ENCODE assay signal across 26 mouse cellular contexts in genomic region chr12:87864048-87864447, GRCm38 (mm10). TPM values are rescaled to one million over a fixed set of nuclear protein-coding genes. Genes with fewer than 3 reads are reported as not detected.
DNase-seq lines count a peak whose midpoint lies in the region; ATAC-seq and TF ChIP-seq lines count a peak whose summit lies in the region.
"Not testable (repeated sequence)": the region's sequence is repeated elsewhere in the genome, so short reads cannot be mapped to it uniquely, and the experiment has no call there.
"Had no signal": no experiment of that assay in that cellular context is flagged by ENCODE, and none has a peak within 500 bp of the region (broad histone marks: within the 10 kb centered on the region; RNA-seq: fewer than 3 reads in every experiment).

No protein-coding gene starts in this region.

- H3K9me3 ChIP-seq in embryonic facial prominence, embryonic 15.5 days (replicated peaks); hindbrain, postnatal 0 days (ENCODE audit: low read length); kidney, embryonic 15.5 days (replicated peaks); liver, embryonic 11.5 days (ENCODE audit: control insufficient read depth, low read length); lung, embryonic 16.5 days (ENCODE audit: control insufficient read depth, low read length); midbrain, embryonic 11.5 days (ENCODE audit: control insufficient read depth, low read length): not testable (repeated sequence)
- H3K9me3 ChIP-seq in limb, embryonic 12.5 days, result peaks cover 14% of the 10 kb centered on the region

- not testable (repeated sequence) for TF ChIP-seq CTCF in hindbrain, postnatal 0 days (IDR thresholded peaks at IDR 0.05; ENCODE audit: low read depth)

- WGBS in embryonic facial prominence, embryonic 15.5 days, result 72% methylated on average over 2 of the region's 2 CpGs
- WGBS in hindbrain, postnatal 0 days, result 83% methylated on average over 2 of the region's 2 CpGs
- WGBS in kidney, embryonic 15.5 days, result 87% methylated on average over 2 of the region's 2 CpGs
- WGBS in limb, embryonic 12.5 days, result 89% methylated on average over 2 of the region's 2 CpGs
- 69% methylated on average over 2 of the region's 2 CpGs for WGBS in liver, embryonic 11.5 days
- WGBS in lung, embryonic 16.5 days, result 60% methylated on average over 2 of the region's 2 CpGs
- 85% methylated on average over 2 of the region's 2 CpGs for WGBS in midbrain, embryonic 11.5 days

- H3K4me2 ChIP-seq in embryonic facial prominence, embryonic 15.5 days (replicated peaks); hindbrain, postnatal 0 days (ENCODE audit: low read depth, low read length); kidney, embryonic 15.5 days; limb, embryonic 12.5 days; liver, embryonic 11.5 days; lung, embryonic 16.5 days (ENCODE audit: low read depth, low read length); midbrain, embryonic 11.5 days: not testable (repeated sequence)

- H3K9ac ChIP-seq in embryonic facial prominence, embryonic 15.5 days; hindbrain, postnatal 0 days (replicated peaks; ENCODE audit: low read length); kidney, embryonic 15.5 days; limb, embryonic 12.5 days (replicated peaks); liver, embryonic 11.5 days (ENCODE audit: low read depth, low read length); lung, embryonic 16.5 days (ENCODE audit: low read length); midbrain, embryonic 11.5 days (ENCODE audit: low read length): not testable (repeated sequence)

- H3K27me3 ChIP-seq in embryonic facial prominence, embryonic 15.5 days; hindbrain, postnatal 0 days (ENCODE audit: insufficient read depth, low read length); kidney, embryonic 15.5 days; limb, embryonic 12.5 days; liver, embryonic 11.5 days (replicated peaks; ENCODE audit: control insufficient read depth, insufficient read depth, low read length); lung, embryonic 16.5 days (ENCODE audit: control insufficient read depth, insufficient read depth, low read depth, low read length); midbrain, embryonic 11.5 days (ENCODE audit: control insufficient read depth, insufficient read depth, low read length): not testable (repeated sequence)

- H3K36me3 ChIP-seq in embryonic facial prominence, embryonic 15.5 days; hindbrain, postnatal 0 days (ENCODE audit: insufficient read depth, low read length); kidney, embryonic 15.5 days; limb, embryonic 12.5 days; liver, embryonic 11.5 days (ENCODE audit: control insufficient read depth, insufficient read depth, low read length); lung, embryonic 16.5 days (ENCODE audit: control insufficient read depth, insufficient read depth, low read length); midbrain, embryonic 11.5 days (ENCODE audit: control insufficient read depth, insufficient read depth, low read length): not testable (repeated sequence)

- ATAC-seq in embryonic facial prominence, embryonic 15.5 days (ENCODE audit: insufficient number of reproducible peaks, low FRiP score, low TSS enrichment, low read depth), result peak; percentile 56; the same call in 1 of the 2 replicates
- 0 out of 2 replicates have a peak, but pooled peaks have one; percentile 35 for ATAC-seq in hindbrain, postnatal 0 days
- ATAC-seq in kidney, embryonic 15.5 days (replicated peaks; ENCODE audit: low FRiP score), result peak; percentile 16; the same call in 1 of the 2 replicates
- ATAC-seq in limb, embryonic 12.5 days (ENCODE audit: insufficient number of reproducible peaks, insufficient read depth, low FRiP score, low TSS enrichment, low read depth), result 0 out of 2 replicates have a peak, but pooled peaks have one; percentile 44
- ATAC-seq in liver, embryonic 11.5 days (replicated peaks; ENCODE audit: low FRiP score), result 0 out of 2 replicates have a peak, but pooled peaks have one; percentile 16
- ATAC-seq in lung, embryonic 16.5 days (ENCODE audit: low read depth), result 0 out of 2 replicates have a peak, but pooled peaks have one; percentile 47
- ATAC-seq in midbrain, embryonic 11.5 days (ENCODE audit: low FRiP score), result peak; percentile 47; the same call in 1 of the 2 replicates

- H3K4me3 ChIP-seq in embryonic facial prominence, embryonic 15.5 days (replicated peaks); hindbrain, postnatal 0 days (ENCODE audit: low read length); kidney, embryonic 15.5 days (replicated peaks); limb, embryonic 12.5 days (replicated peaks); liver, embryonic 11.5 days (ENCODE audit: low read depth, low read length); lung, embryonic 16.5 days (ENCODE audit: low read length); midbrain, embryonic 11.5 days (ENCODE audit: low read depth, low read length): not testable (repeated sequence)

- H3K4me1 ChIP-seq in embryonic facial prominence, embryonic 15.5 days; hindbrain, postnatal 0 days (ENCODE audit: insufficient read depth, low read length); kidney, embryonic 15.5 days; limb, embryonic 12.5 days (replicated peaks); liver, embryonic 11.5 days (replicated peaks; ENCODE audit: control insufficient read depth, insufficient read depth, low read length); lung, embryonic 16.5 days (replicated peaks; ENCODE audit: control insufficient read depth, insufficient read depth, low read length); midbrain, embryonic 11.5 days (ENCODE audit: control insufficient read depth, insufficient read depth, low read length): not testable (repeated sequence)

- H3K27ac ChIP-seq in embryonic facial prominence, embryonic 15.5 days (replicated peaks); hindbrain, postnatal 0 days; kidney, embryonic 15.5 days; limb, embryonic 12.5 days; liver, embryonic 11.5 days (ENCODE audit: low read depth, low read length); lung, embryonic 16.5 days (ENCODE audit: low read length); midbrain, embryonic 11.5 days (ENCODE audit: low read depth, low read length): not testable (repeated sequence)

- DNase-seq in heart, adult 11 months, result peak; percentile 88
- DNase-seq in hindbrain, postnatal 0 days (ENCODE audit: low spot score); liver, embryonic 11.5 days (ENCODE audit: low spot score); midbrain, embryonic 11.5 days (ENCODE audit: low spot score, missing footprints): not testable (repeated sequence)

RNA-seq across cellular contexts. Expression of gene Gm2016, which starts 9.8 kb away (rescaled TPM):
- not detected in 2 replicates for polyA plus RNA-seq in embryonic facial prominence, embryonic 15.5 days (2015; fragmentation: Nextera tagmentation; extraction: Ambion mirVana)
- not detected in 2 replicates for total RNA-seq in hindbrain, postnatal 0 days (2014; rRNA removed)
- not detected in 2 replicates for polyA plus RNA-seq in hindbrain, postnatal 0 days (2015; fragmentation: Nextera tagmentation; extraction: Ambion mirVana)
- not detected in 2 replicates for polyA plus RNA-seq in kidney, embryonic 15.5 days (2015; fragmentation: Nextera tagmentation; extraction: Ambion mirVana)
- polyA plus RNA-seq in limb, embryonic 12.5 days (2016; fragmentation: Nextera tagmentation; extraction: Ambion mirVana), result not detected in 2 replicates
- polyA plus RNA-seq in liver, embryonic 11.5 days (2014; fragmentation: Nextera tagmentation; extraction: Ambion mirVana), result not detected in 2 replicates
- not detected in 2 replicates for polyA plus RNA-seq in lung, embryonic 16.5 days (2015; fragmentation: Nextera tagmentation; extraction: Ambion mirVana)
- not detected in 2 replicates for polyA plus RNA-seq in midbrain, embryonic 11.5 days (2014; fragmentation: Nextera tagmentation; extraction: Ambion mirVana)
- total RNA-seq: adrenal gland, adult 18-20 months; adrenal gland, adult 8-10 months; adrenal gland, postnatal 14 days; adrenal gland, postnatal 36 days; CH12.LX had no signal
- polyA plus RNA-seq: activated CD4-positive, CD25-positive, alpha-beta regulatory T cell, adult 4 months; CD4-positive, CD25-positive, alpha-beta regulatory T cell, adult 4 months; cerebellum, adult 2 months; cortical plate, adult 2 months; embryonic facial prominence, embryonic 10.5 days; embryonic facial prominence, embryonic 12.5 days; embryonic facial prominence, embryonic 14.5 days; erythroblast, embryonic 14.5 days; forebrain, embryonic 10.5 days; forebrain, embryonic 13.5 days; forebrain, embryonic 15.5 days had no signal

RNA-seq across cellular contexts. Expression of gene Gm2001, which starts 21.9 kb away (rescaled TPM):
- polyA plus RNA-seq in embryonic facial prominence, embryonic 15.5 days (2015; fragmentation: Nextera tagmentation; extraction: Ambion mirVana), result not detected in 2 replicates
- not detected in 2 replicates for total RNA-seq in hindbrain, postnatal 0 days (2014; rRNA removed)
- polyA plus RNA-seq in hindbrain, postnatal 0 days (2015; fragmentation: Nextera tagmentation; extraction: Ambion mirVana), result not detected in 2 replicates
- polyA plus RNA-seq in kidney, embryonic 15.5 days (2015; fragmentation: Nextera tagmentation; extraction: Ambion mirVana), result not detected in 2 replicates
- not detected in 2 replicates for polyA plus RNA-seq in limb, embryonic 12.5 days (2016; fragmentation: Nextera tagmentation; extraction: Ambion mirVana)
- not detected in 2 replicates for polyA plus RNA-seq in liver, embryonic 11.5 days (2014; fragmentation: Nextera tagmentation; extraction: Ambion mirVana)
- not detected in 2 replicates for polyA plus RNA-seq in lung, embryonic 16.5 days (2015; fragmentation: Nextera tagmentation; extraction: Ambion mirVana)
- not detected in 2 replicates for polyA plus RNA-seq in midbrain, embryonic 11.5 days (2014; fragmentation: Nextera tagmentation; extraction: Ambion mirVana)
- total RNA-seq: adrenal gland, adult 18-20 months; adrenal gland, adult 8-10 months; adrenal gland, postnatal 14 days; adrenal gland, postnatal 36 days; CH12.LX; G1E had no signal
- polyA plus RNA-seq: activated CD4-positive, CD25-positive, alpha-beta regulatory T cell, adult 4 months; CD4-positive, CD25-positive, alpha-beta regulatory T cell, adult 4 months; cerebellum, adult 2 months; cortical plate, adult 2 months; embryonic facial prominence, embryonic 10.5 days; embryonic facial prominence, embryonic 12.5 days; embryonic facial prominence, embryonic 14.5 days; erythroblast, embryonic 14.5 days; forebrain, embryonic 10.5 days; forebrain, embryonic 13.5 days; forebrain, embryonic 15.5 days; G1E; Patski had no signal

RNA-seq across cellular contexts. Expression of gene Gm2022, which starts 31.1 kb away (rescaled TPM):
- not detected in 2 replicates for polyA plus RNA-seq in embryonic facial prominence, embryonic 15.5 days (2015; fragmentation: Nextera tagmentation; extraction: Ambion mirVana)
- not detected in 2 replicates for total RNA-seq in hindbrain, postnatal 0 days (2014; rRNA removed)
- not detected in 2 replicates for polyA plus RNA-seq in hindbrain, postnatal 0 days (2015; fragmentation: Nextera tagmentation; extraction: Ambion mirVana)
- not detected in 2 replicates for polyA plus RNA-seq in kidney, embryonic 15.5 days (2015; fragmentation: Nextera tagmentation; extraction: Ambion mirVana)
- not detected in 2 replicates for polyA plus RNA-seq in limb, embryonic 12.5 days (2016; fragmentation: Nextera tagmentation; extraction: Ambion mirVana)
- polyA plus RNA-seq in liver, embryonic 11.5 days (2014; fragmentation: Nextera tagmentation; extraction: Ambion mirVana), result not detected in 2 replicates
- not detected in 2 replicates for polyA plus RNA-seq in lung, embryonic 16.5 days (2015; fragmentation: Nextera tagmentation; extraction: Ambion mirVana)
- polyA plus RNA-seq in midbrain, embryonic 11.5 days (2014; fragmentation: Nextera tagmentation; extraction: Ambion mirVana), result not detected in 2 replicates
- total RNA-seq: adrenal gland, adult 18-20 months; adrenal gland, adult 8-10 months; adrenal gland, postnatal 14 days; adrenal gland, postnatal 36 days; CH12.LX had no signal
- polyA plus RNA-seq: activated CD4-positive, CD25-positive, alpha-beta regulatory T cell, adult 4 months; CD4-positive, CD25-positive, alpha-beta regulatory T cell, adult 4 months; cerebellum, adult 2 months; cortical plate, adult 2 months; embryonic facial prominence, embryonic 10.5 days; embryonic facial prominence, embryonic 12.5 days; embryonic facial prominence, embryonic 14.5 days; erythroblast, embryonic 14.5 days; forebrain, embryonic 10.5 days; forebrain, embryonic 13.5 days; forebrain, embryonic 15.5 days had no signal

RNA-seq across cellular contexts. Expression of gene BB287469, which starts 47.7 kb away (rescaled TPM):
- not detected in 2 replicates for polyA plus RNA-seq in embryonic facial prominence, embryonic 15.5 days (2015; fragmentation: Nextera tagmentation; extraction: Ambion mirVana)
- not detected in 2 replicates for total RNA-seq in hindbrain, postnatal 0 days (2014; rRNA removed)
- polyA plus RNA-seq in hindbrain, postnatal 0 days (2015; fragmentation: Nextera tagmentation; extraction: Ambion mirVana), result not detected in 2 replicates
- polyA plus RNA-seq in kidney, embryonic 15.5 days (2015; fragmentation: Nextera tagmentation; extraction: Ambion mirVana), result not detected in 2 replicates
- not detected in 2 replicates for polyA plus RNA-seq in limb, embryonic 12.5 days (2016; fragmentation: Nextera tagmentation; extraction: Ambion mirVana)
- polyA plus RNA-seq in liver, embryonic 11.5 days (2014; fragmentation: Nextera tagmentation; extraction: Ambion mirVana), result not detected in 2 replicates
- not detected in 2 replicates for polyA plus RNA-seq in lung, embryonic 16.5 days (2015; fragmentation: Nextera tagmentation; extraction: Ambion mirVana)
- polyA plus RNA-seq in midbrain, embryonic 11.5 days (2014; fragmentation: Nextera tagmentation; extraction: Ambion mirVana), result not detected in 2 replicates
- total RNA-seq: adrenal gland, adult 18-20 months; adrenal gland, adult 8-10 months; adrenal gland, postnatal 14 days; adrenal gland, postnatal 36 days; CH12.LX; G1E had no signal
- polyA plus RNA-seq: activated CD4-positive, CD25-positive, alpha-beta regulatory T cell, adult 4 months; CD4-positive, CD25-positive, alpha-beta regulatory T cell, adult 4 months; cerebellum, adult 2 months; cortical plate, adult 2 months; embryonic facial prominence, embryonic 10.5 days; embryonic facial prominence, embryonic 12.5 days; embryonic facial prominence, embryonic 14.5 days; erythroblast, embryonic 14.5 days; forebrain, embryonic 10.5 days; forebrain, embryonic 13.5 days; forebrain, embryonic 15.5 days; G1E; Patski had no signal

RNA-seq across cellular contexts. Expression of gene Gm2035, which starts 55.6 kb away (rescaled TPM):
- polyA plus RNA-seq in embryonic facial prominence, embryonic 15.5 days (2015; fragmentation: Nextera tagmentation; extraction: Ambion mirVana), result not detected in 2 replicates
- not detected in 2 replicates for total RNA-seq in hindbrain, postnatal 0 days (2014; rRNA removed)
- not detected in 2 replicates for polyA plus RNA-seq in hindbrain, postnatal 0 days (2015; fragmentation: Nextera tagmentation; extraction: Ambion mirVana)
- polyA plus RNA-seq in kidney, embryonic 15.5 days (2015; fragmentation: Nextera tagmentation; extraction: Ambion mirVana), result not detected in 2 replicates
- not detected in 2 replicates for polyA plus RNA-seq in limb, embryonic 12.5 days (2016; fragmentation: Nextera tagmentation; extraction: Ambion mirVana)
- not detected in 2 replicates for polyA plus RNA-seq in liver, embryonic 11.5 days (2014; fragmentation: Nextera tagmentation; extraction: Ambion mirVana)
- not detected in 2 replicates for polyA plus RNA-seq in lung, embryonic 16.5 days (2015; fragmentation: Nextera tagmentation; extraction: Ambion mirVana)
- not detected in 2 replicates for polyA plus RNA-seq in midbrain, embryonic 11.5 days (2014; fragmentation: Nextera tagmentation; extraction: Ambion mirVana)
- total RNA-seq: adrenal gland, adult 18-20 months; adrenal gland, adult 8-10 months; adrenal gland, postnatal 14 days; adrenal gland, postnatal 36 days; CH12.LX; G1E had no signal
- polyA plus RNA-seq: activated CD4-positive, CD25-positive, alpha-beta regulatory T cell, adult 4 months; CD4-positive, CD25-positive, alpha-beta regulatory T cell, adult 4 months; cerebellum, adult 2 months; cortical plate, adult 2 months; embryonic facial prominence, embryonic 10.5 days; embryonic facial prominence, embryonic 12.5 days; embryonic facial prominence, embryonic 14.5 days; erythroblast, embryonic 14.5 days; forebrain, embryonic 10.5 days; forebrain, embryonic 13.5 days; forebrain, embryonic 15.5 days; G1E; Patski had no signal
